Mouse (Mus musculus) hindbrain, embryonic 13.5 days (tissue): Measurements from ENCODE around the gene Trpv2. TPM values are rescaled to one million over a fixed set of nuclear protein-coding genes. Genes with fewer than 3 reads are reported as not detected.
A peak's percentile ranks its signal among the peaks of the same experiment; 100 is the strongest.

Source experiments
- ATAC-seq: fragments of 200-750 bp; cut with Nextera tagmentation; 2 replicates; pipeline ENCODE4 v1.8.0; 2017; ENCODE audit warnings: moderate TSS enrichment; ENCODE audit not compliant: low FRiP score
- H3K27ac ChIP-seq: fragments of 300-500 bp; sonication (generic); 2 replicates; pipeline ENCODE4 v1.5.1; 2015; ENCODE audit warnings: inconsistent platforms, mild to moderate bottlenecking, moderate library complexity
- H3K27me3 ChIP-seq: fragments of 300-500 bp; sonication (generic); 2 replicates; pipeline ENCODE4 v1.6.1; 2015; ENCODE audit warnings: mild to moderate bottlenecking, inconsistent platforms
- H3K36me3 ChIP-seq: fragments of 300-500 bp; sonication (generic); 2 replicates; pipeline ENCODE4 v1.6.1; 2015; ENCODE audit warnings: mild to moderate bottlenecking, inconsistent platforms
- H3K4me1 ChIP-seq: fragments of 300-500 bp; sonication (generic); replicated peaks from 2 replicates; pipeline ENCODE4 v1.6.1; 2015; ENCODE audit warnings: inconsistent platforms
- H3K4me2 ChIP-seq: fragments of 300-500 bp; sonication (generic); 2 replicates; pipeline ENCODE4 v1.6.1; 2015; ENCODE audit warnings: inconsistent platforms, mild to moderate bottlenecking, moderate library complexity
- H3K4me3 ChIP-seq: fragments of 300-500 bp; sonication (generic); 2 replicates; pipeline ENCODE4 v1.5.1; 2015; ENCODE audit warnings: mild to moderate bottlenecking, inconsistent platforms
- H3K9ac ChIP-seq: fragments of 300-500 bp; sonication (generic); 2 replicates; pipeline ENCODE4 v1.6.1; 2015; ENCODE audit warnings: mild to moderate bottlenecking, inconsistent platforms
- H3K9me3 ChIP-seq: fragments of 300-500 bp; sonication (generic); 2 replicates; pipeline ENCODE4 v1.6.1; 2016; ENCODE audit warnings: inconsistent platforms
- WGBS: fragments of 180-500 bp; shearing (Covaris S2); methylation state at CpG from one replicate; pipeline ENCODE4 v1.1.7; 2015; 5-methylcytosine and 5-hydroxymethylcytosine counted together
- polyA plus RNA-seq: library from polyadenylated mRNA; unstranded; fragments of >200 nt; fragmentation: Nextera tagmentation; extraction: Ambion mirVana; gene quantifications from 2 replicates; pipeline ENCODE4 v1.2.1, GENCODE M21; 2015

The Trpv2 gene
- polyA plus RNA-seq, 1 experiment from 2014 or later: 21.5 TPM

- no peak for ATAC-seq
Observed at GRCm38 (mm10) chr11:62591026-62591425, 16.7 kb downstream of the Trpv2 start.

GRCm38 (mm10) chr11:62591904-62592575 lies 17.8 kb downstream of the Trpv2 start:
- no peak for ATAC-seq
- Histone ChIP-seq H3K4me1 (no peaks in the 10 kb centered on the region), H3K36me3 (peaks cover 43% of the 10 kb centered on the region), H3K27me3 (no peaks in the 10 kb centered on the region), H3K4me2 (no peak overlapping the region), H3K4me3 (no peak overlapping the region), H3K27ac (no peak overlapping the region), H3K9ac (no peak overlapping the region), H3K9me3 (no peaks in the 10 kb centered on the region)
- 84% methylated on average over 8 of the region's 8 CpGs for WGBS

More at GRCm38 (mm10) chr11:62591026-62591425, 16.7 kb downstream of the Trpv2 start:
- Histone ChIP-seq H3K4me3 (no peak overlapping the region), H3K4me1 (no peaks in the 10 kb centered on the region), H3K36me3 (peaks cover 46% of the 10 kb centered on the region), H3K27ac (no peak overlapping the region), H3K9ac (no peak overlapping the region), H3K4me2 (no peak overlapping the region), H3K9me3 (no peaks in the 10 kb centered on the region), H3K27me3 (no peaks in the 10 kb centered on the region)
- WGBS: 96% methylated on average over 2 of the region's 2 CpGs

DNA sequence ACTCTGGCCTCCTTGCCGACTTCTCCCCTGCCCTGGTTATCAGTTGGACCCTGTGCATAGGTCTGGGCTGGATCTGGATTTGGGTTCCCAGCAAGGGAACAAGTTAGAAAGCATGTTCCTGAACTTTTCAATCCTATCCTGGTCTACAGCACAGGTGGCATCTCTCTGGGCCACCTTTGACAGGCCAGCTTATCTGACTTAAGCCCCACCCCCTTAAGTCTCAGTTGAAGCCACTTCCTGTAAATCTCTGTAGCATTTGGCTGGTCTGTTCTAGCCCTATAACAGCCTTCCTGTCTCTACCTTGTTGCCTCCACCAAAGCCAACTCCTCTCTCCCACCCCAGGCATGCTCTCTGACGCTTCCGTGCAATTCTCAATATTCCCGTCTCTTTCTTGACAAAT lies 24.3 kb downstream of the Trpv2 start:
- H3K4me3 ChIP-seq: no peak overlapping the region
- no peak for ATAC-seq
- peaks cover 18% of the 10 kb centered on the region for H3K4me1 ChIP-seq
- no peaks in the 10 kb centered on the region for H3K9me3 ChIP-seq
- H3K9ac ChIP-seq: no peak overlapping the region; the same call in 1 of the 2 replicates
- no peak overlapping the region for H3K27ac ChIP-seq
- H3K4me2 ChIP-seq: no peak overlapping the region
- H3K27me3 ChIP-seq: no peaks in the 10 kb centered on the region
- 85% methylated on average over 4 of the region's 4 CpGs for WGBS
- H3K36me3 ChIP-seq: peaks cover 17% of the 10 kb centered on the region

DNA sequence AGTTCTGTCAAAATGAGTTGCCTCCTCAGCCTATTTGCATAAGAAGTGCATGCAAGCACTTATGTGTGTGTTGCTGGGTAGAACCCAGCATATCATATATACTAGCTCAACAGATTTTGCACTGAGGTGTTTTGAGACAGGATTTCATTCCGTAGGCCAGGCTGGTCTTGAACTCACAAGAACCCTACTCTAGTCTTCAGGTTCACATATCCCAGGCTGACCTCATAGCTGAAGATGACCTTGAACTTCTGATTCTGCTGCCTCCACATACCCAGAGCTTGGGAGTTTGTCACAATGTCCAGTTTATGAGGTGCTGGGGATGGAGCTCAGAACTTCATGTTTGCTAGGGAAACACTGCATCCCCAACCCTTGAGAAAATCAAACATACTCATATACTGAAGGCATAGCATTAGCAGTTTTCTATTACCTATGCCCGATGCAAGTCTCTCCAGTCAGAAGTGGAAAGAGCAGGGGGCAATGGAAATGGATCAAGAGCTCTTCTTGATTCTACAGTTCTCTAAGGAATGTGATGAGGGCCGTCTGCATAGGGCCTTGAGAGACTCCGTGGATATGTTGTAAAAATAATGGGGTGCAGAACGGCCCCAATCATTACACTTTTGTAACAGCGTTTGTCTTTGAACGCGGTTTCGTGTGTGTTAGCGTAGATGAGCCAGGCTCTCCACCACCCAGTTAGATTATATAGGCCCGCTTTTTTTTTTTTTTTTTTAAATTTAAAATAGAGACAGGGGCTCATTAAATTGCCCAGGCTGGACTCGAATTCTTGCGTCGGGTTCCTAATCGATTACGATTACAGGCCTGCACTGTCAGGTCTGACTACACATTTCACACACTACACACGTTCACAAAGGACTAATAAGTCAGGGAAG lies 27.7 kb downstream of the Trpv2 start:
- Histone ChIP-seq H3K27ac (peak overlapping the region; percentile 95), H3K4me2 (peak overlapping the region; percentile 56), H3K4me3 (peak overlapping the region; percentile 57), H3K36me3 (peaks cover 33% of the 10 kb centered on the region), H3K27me3 (no peaks in the 10 kb centered on the region), H3K9me3 (no peaks in the 10 kb centered on the region), H3K4me1 (peaks cover 52% of the 10 kb centered on the region), H3K9ac (peak overlapping the region; percentile 90)
- 12% methylated on average over 17 of the region's 17 CpGs for WGBS
- ATAC-seq: peak; percentile 12

- peak overlapping the region; percentile 57 for H3K4me3 ChIP-seq
- H3K9me3 ChIP-seq: no peaks in the 10 kb centered on the region
- H3K27me3 ChIP-seq: no peaks in the 10 kb centered on the region
- peak overlapping the region; percentile 95 for H3K27ac ChIP-seq
- peak overlapping the region; percentile 90 for H3K9ac ChIP-seq
- under 1% methylated on average over 58 of the region's 58 CpGs for WGBS
- H3K4me2 ChIP-seq: peak overlapping the region; percentile 94
- peaks cover 60% of the 10 kb centered on the region for H3K4me1 ChIP-seq
- ATAC-seq: peak; percentile 96
- H3K36me3 ChIP-seq: peaks cover 41% of the 10 kb centered on the region
Observed at GRCm38 (mm10) chr11:62602619-62603311, 28.5 kb downstream of the Trpv2 start.

DNA sequence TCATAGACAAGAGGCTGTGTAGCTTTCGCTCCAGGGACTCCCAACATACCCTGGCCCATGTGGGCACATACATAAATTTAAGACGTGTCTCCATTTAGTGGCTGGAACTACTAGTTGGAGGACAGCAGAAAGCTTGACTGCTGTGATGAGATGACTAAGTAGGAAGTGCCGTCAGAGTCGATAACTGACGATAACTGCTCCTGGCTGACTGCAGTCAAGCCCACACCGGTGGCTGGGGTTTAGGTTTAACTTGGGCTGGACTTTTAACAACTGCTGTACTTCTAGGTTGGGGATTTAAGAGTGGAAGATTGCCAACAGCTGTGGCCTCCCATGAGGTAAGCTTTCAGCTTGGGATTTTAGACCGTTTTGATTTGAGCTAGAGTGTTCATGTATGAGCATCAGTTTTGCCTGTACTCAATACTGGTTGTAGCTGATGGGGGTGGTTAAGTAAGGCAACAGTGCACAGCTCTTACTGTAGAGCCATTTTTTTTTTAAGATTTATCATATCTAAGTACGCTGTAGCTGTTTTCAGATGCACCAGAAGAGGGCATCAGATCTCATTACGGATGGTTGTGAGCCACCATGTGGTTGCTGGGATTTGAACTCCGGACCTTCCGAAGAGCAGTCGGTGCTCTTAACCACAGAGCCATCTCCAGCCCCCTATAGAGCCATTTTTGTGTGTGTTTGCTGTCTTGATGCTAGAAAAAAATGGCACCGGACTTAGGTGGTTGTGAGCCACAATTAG lies 29.2 kb downstream of the Trpv2 start:
- H3K9ac ChIP-seq: peak overlapping the region; percentile 90
- WGBS: under 1% methylated on average over 13 of the region's 13 CpGs
- H3K36me3 ChIP-seq: peaks cover 48% of the 10 kb centered on the region
- no peak for ATAC-seq
- H3K27ac ChIP-seq: peak overlapping the region; percentile 95
- no peaks in the 10 kb centered on the region for H3K27me3 ChIP-seq
- peak overlapping the region; percentile 57 for H3K4me3 ChIP-seq
- H3K4me1 ChIP-seq: peaks cover 54% of the 10 kb centered on the region
- no peaks in the 10 kb centered on the region for H3K9me3 ChIP-seq
- peak overlapping the region; percentile 94 for H3K4me2 ChIP-seq

GRCm38 (mm10) chr11:62604123-62604706 lies 29.9 kb downstream of the Trpv2 start:
- peaks cover 54% of the 10 kb centered on the region for H3K36me3 ChIP-seq
- ATAC-seq: no peak
- no peaks in the 10 kb centered on the region for H3K27me3 ChIP-seq
- H3K9me3 ChIP-seq: no peaks in the 10 kb centered on the region
- WGBS: 20% methylated on average over 5 of the region's 5 CpGs
- peak overlapping the region; percentile 90 for H3K9ac ChIP-seq
- H3K27ac ChIP-seq: peak overlapping the region; percentile 13; the same call in 1 of the 2 replicates
- peak overlapping the region; percentile 57 for H3K4me3 ChIP-seq
- peaks cover 53% of the 10 kb centered on the region for H3K4me1 ChIP-seq
- peak overlapping the region; percentile 94 for H3K4me2 ChIP-seq

DNA sequence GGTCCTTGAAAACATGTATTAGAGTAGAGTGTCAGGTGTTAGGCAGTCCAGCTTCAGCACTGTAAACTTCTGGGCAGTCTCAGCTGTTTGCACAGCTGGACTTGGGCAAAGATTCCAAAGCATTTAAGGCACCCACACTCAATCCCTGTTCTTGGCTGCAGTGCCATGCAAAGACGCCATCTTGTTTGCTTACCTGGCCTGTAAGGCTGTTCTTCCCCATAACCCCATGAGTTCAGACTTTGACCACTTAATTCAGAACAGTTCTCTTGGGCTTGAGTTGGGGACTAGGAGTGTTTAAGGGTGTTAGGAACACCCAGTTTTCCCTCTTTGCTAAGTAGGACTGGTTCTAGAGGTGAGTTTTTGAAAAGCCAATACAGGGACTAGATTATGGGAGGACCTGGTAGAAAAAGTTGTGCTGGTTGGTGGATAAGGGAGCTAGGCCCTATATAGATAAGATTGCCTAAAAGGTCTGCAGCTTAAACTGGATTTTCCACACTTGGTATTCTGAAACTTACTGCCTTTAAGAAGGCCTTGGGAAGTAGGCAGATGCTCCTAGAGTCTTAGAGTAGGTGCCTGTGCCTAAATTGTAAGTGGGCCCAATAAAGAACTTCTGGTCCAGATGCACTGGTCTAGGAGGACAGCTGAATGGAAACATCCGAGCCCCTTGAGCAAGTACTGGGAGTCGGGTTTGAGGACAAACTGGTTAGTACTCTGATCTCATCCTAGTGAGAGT lies 30.8 kb downstream of the Trpv2 start:
- H3K27me3 ChIP-seq: no peaks in the 10 kb centered on the region
- WGBS: 31% methylated on average over 3 of the region's 3 CpGs
- H3K4me1 ChIP-seq: peaks cover 53% of the 10 kb centered on the region
- peaks cover 58% of the 10 kb centered on the region for H3K36me3 ChIP-seq
- H3K9me3 ChIP-seq: no peaks in the 10 kb centered on the region
- ATAC-seq: no peak
- H3K4me2 ChIP-seq: peak overlapping the region; percentile 94
- peak overlapping the region; percentile 57 for H3K4me3 ChIP-seq
- H3K27ac ChIP-seq: peak overlapping the region; percentile 53
- peak overlapping the region; percentile 90 for H3K9ac ChIP-seq

GRCm38 (mm10) chr11:62605619-62606298 lies 31.5 kb downstream of the Trpv2 start:
- H3K4me3 ChIP-seq: peak overlapping the region; percentile 57
- H3K27ac ChIP-seq: peak overlapping the region; percentile 53
- peak overlapping the region; percentile 94 for H3K4me2 ChIP-seq
- H3K36me3 ChIP-seq: peaks cover 65% of the 10 kb centered on the region
- H3K9me3 ChIP-seq: no peaks in the 10 kb centered on the region
- H3K27me3 ChIP-seq: no peaks in the 10 kb centered on the region
- H3K9ac ChIP-seq: peak overlapping the region; percentile 90
- WGBS: 38% methylated on average over 10 of the region's 10 CpGs
- peaks cover 53% of the 10 kb centered on the region for H3K4me1 ChIP-seq
- ATAC-seq: no peak

GRCm38 (mm10) chr11:62606299-62607169 lies 32.2 kb downstream of the Trpv2 start:
- H3K27me3 ChIP-seq: no peaks in the 10 kb centered on the region
- H3K4me1 ChIP-seq: peaks cover 52% of the 10 kb centered on the region
- ATAC-seq: no peak
- 65% methylated on average over 10 of the region's 10 CpGs for WGBS
- H3K27ac ChIP-seq: peak overlapping the region; percentile 53; the same call in 1 of the 2 replicates
- H3K9me3 ChIP-seq: no peaks in the 10 kb centered on the region
- H3K4me2 ChIP-seq: peak overlapping the region; percentile 94; the same call in 1 of the 2 replicates
- H3K36me3 ChIP-seq: peaks cover 65% of the 10 kb centered on the region
- no peak overlapping the region for H3K4me3 ChIP-seq
- H3K9ac ChIP-seq: peak overlapping the region; percentile 30; the same call in 1 of the 2 replicates
